Comparison of ENCODE assay signal across 1 mouse cellular context in genomic region chr11:78522481-78522997, GRCm38 (mm10).
TF ChIP-seq lines count a peak whose summit lies in the region.

No protein-coding gene starts in this region.

TF ChIP-seq in MEL, 35 proteins besides CTCF, POLR2A, EP300 and RAD21 (continued from another document):
- TF ChIP-seq POLR2AphosphoS5 (IDR thresholded peaks at IDR 0.05; ENCODE audit: borderline replicate concordance, low read depth, low read length) (no peak), CHD2 (IDR thresholded peaks at IDR 0.05; ENCODE audit: low read length) (no peak), ZC3H11A (IDR thresholded peaks at IDR 0.05; ENCODE audit: low read depth, low read length) (peak; percentile 41), MAZ (IDR thresholded peaks at IDR 0.05; ENCODE audit: low read depth, low read length) (no peak), MYB (IDR thresholded peaks at IDR 0.05; ENCODE audit: low read depth, low read length) (no peak), SMC3 (IDR thresholded peaks at IDR 0.05; ENCODE audit: low read depth, low read length) (peak; percentile 71), SIN3A (IDR thresholded peaks at IDR 0.05; ENCODE audit: low read length) (no peak), KAT2A (conservative IDR thresholded peaks at IDR 0.05; ENCODE audit: low read depth, low read length) (no peak), GABPA (IDR thresholded peaks at IDR 0.05; ENCODE audit: low read depth, low read length) (no peak), USF2 (IDR thresholded peaks at IDR 0.05; ENCODE audit: borderline replicate concordance in 1 of 2, insufficient read depth in 1 of 2, low read depth in 1 of 2, low read length in 2 of 2) (no peak)
TF ChIP-seq in MEL: peak in this region for 3.
